Mouse (Mus musculus) cerebellum, adult 8-10 months (tissue): ENCODE data around the gene Adamts9.
A peak's percentile ranks its signal among the peaks of the same experiment; 100 is the strongest.

Source experiments
- DNase-seq: peaks from one replicate; pipeline ENCODE4 v3.0.0; 2022

Adamts9 gene

DNA sequence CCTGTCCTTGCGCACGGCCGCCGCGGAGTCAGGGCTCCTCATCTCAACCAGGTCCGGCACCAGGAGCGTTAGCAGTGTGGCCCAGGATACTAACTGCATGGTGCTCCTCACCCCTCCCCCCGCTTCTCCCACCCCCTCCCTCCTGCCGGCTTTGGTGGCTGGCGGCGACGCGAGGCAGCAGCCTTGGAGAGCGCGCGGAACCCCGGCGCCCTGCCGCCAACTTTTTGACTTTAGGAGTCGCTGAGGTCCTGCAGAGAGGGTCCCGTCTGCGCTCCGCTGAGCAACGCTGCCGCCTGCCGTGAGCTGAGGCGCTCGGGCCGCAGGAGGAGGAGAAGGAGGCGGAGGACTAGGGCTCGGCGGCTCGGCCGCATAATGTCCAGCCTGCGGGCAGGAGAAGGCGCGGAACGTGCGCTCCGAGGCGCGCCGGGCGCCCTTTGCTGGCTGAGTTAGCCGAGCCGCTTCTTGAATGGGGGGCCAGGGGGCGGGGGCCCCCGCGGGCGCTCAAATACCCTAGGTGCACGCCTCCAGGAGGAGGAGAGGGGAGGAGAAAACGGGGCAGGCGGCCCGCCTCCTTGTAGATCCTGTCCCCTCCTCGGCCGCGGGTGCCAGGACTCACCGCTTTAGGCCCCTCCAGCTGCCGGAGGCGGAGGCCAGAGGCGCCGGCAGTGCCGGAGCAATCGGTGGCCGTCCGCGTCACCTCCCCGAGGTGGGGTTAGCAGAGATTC, at the start of gene Adamts9:
Gene Adamts9, minus strand, starts transcription at position 436 of the 725 bp plus-strand sequence.
- peak; percentile 1 for DNase-seq

- no peak for DNase-seq
These were observed 48.3 kb upstream of the Adamts9 start for GRCm38 (mm10) chr6:92991616-92992015.

- no peak for DNase-seq
These were observed 45.3 kb upstream of the Adamts9 start for GRCm38 (mm10) chr6:92988620-92988998.

DNA sequence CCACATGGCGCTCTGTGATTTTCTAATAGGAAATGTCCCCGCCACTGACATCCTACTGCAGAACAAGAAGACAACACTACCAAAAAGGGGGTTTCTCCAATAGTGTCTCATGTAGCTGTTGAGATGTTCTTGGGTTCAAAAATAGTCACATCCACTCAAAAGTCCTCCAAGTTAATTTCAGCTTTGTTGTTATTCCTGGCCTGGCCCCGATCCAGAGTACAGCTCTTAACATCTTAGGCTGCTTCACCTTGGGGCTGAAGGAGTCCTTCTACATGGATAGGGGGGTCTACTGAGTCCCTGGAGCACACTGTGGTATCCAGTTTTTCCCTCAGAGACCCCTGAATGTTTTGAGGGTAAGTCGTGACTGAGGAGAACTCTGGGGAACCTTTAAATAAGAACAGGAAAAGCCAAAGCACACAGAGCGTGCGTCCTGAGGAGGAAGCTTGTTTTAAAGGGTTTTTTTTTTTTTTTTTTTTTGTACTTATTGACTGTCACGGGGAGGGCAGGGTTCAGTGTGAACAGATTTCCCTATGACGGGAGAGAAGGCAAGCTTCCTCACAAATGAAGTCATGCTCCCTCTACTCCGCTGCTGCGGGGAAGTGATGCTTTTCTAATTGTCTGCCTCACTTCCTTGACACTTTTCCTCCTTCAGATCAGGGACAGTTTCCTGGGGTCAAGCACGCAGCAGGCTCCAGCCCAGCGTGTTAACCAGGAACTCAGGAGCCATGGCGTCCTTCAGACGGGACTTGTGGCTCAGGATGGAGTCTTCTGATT, 44.7 kb upstream of the Adamts9 start:
- no peak for DNase-seq

DNA sequence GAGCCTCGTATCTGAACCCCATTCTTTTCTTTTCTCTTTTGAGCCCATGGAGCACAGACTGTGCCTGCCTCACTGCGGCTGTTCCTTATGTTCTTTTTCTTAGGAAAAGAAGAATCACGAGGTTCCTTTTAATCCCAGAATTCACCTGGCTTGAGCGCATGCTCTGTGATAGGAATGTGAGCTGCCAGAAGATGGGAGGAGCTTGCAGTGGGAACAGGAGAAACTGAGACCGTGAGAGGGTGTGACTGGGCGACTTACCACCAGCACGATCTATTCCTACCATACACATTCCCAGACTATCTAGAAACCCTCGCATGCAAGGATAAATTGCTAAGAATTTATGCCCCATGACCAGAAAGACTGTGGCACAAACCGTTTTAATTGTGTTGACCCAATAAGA, 44.1 kb upstream of the Adamts9 start:
- DNase-seq: no peak

- no peak for DNase-seq
These were observed 40.1 kb upstream of the Adamts9 start for GRCm38 (mm10) chr6:92983421-92983820.

DNA sequence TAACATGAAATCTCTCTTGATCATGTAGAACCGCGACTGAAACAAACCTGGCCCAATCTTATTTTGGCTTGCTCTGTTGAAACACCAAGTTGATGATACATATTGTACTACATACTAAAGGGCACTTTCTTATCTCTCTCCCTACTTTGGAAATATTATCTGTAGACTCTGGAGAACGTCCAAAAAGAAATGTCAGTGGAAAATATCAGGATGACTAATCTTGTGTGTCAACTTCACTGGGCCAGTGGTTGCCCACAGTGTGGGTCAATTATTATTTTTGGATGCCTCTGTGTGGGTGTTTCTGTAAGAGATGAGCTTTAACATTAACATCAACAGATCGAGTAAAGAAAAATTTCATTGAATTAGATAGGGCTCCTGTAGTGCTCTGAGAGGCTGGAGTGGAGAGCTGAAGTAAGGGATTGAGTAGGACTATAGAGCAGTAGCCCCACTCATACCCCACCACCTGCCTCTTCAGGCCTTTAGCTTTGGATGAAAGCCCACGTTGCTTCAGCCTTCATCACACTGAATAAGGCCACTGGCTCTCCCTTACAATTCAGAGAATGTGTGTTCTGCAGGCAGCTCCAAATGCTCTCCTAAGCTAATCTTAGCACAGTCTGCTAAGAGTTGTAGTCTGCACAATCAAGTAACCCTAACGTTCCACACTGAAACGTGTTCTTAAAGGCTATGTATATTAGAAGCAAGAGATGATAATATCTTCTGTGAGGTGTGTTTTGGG, 38.3 kb upstream of the Adamts9 start:
- no peak for DNase-seq

DNA sequence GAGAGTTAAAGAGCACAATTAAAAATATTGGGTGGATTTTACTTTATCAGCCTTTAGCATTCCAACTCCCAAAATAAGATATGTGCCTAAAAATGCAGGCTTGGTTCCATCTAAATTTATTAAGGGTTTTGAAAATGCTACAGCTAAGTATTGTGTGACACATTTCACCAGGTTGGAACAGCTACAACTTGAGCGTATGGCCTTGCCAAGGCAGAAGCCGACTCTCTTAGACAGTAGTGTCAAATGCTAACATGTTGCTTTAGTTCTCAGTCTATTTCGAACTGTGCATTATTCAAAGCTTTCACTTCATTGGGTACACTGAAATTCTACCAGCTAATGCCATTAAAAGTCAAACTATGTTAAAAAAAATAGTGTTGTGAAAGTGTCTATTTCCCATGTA, 30.0 kb upstream of the Adamts9 start:
- DNase-seq: no peak

DNA sequence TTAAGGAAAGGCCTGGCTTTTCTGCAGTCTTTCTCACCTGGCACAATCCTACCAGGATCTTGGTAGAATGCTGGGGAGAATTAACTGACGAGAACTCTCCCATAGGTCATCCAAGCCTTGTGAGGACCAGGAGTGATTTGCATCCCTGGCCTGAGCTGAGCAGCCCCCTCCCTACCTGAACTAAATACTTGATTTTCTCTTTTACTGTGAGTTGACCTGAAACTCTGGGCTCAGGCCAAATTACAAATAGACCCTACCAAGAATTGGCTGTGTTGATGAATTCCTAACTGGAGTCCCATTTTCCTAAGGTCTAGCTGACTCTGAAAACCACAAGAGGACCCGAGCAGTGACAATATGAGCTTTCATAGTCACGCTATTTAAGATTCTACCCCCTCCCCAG, 25.4 kb upstream of the Adamts9 start:
- DNase-seq: no peak

GRCm38 (mm10) chr6:92968216-92968615, 24.9 kb upstream of the Adamts9 start:
- no peak for DNase-seq

GRCm38 (mm10) chr6:92962966-92963365, 19.7 kb upstream of the Adamts9 start:
- no peak for DNase-seq

- no peak for DNase-seq
These were observed 17.7 kb upstream of the Adamts9 start for GRCm38 (mm10) chr6:92960997-92961396.

DNA sequence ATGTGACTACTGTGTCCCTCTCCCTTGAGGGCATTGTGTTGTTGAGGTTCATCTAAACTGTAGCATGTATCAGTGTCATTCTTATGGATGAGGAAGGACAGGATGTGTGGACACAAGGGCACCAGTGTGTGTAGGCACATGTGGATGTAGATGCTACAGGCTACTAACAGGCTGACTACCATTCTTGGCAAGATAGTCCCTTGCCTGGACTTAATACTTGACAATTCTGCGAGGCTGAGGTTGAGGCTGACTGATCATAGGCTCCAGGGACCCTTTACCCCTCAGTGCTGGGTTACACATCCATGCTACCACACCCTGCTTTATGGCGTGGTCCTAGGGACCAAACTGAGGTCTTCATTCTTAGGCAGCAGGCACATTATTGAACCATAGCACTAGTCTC, 16.1 kb upstream of the Adamts9 start:
- no peak for DNase-seq

DNA sequence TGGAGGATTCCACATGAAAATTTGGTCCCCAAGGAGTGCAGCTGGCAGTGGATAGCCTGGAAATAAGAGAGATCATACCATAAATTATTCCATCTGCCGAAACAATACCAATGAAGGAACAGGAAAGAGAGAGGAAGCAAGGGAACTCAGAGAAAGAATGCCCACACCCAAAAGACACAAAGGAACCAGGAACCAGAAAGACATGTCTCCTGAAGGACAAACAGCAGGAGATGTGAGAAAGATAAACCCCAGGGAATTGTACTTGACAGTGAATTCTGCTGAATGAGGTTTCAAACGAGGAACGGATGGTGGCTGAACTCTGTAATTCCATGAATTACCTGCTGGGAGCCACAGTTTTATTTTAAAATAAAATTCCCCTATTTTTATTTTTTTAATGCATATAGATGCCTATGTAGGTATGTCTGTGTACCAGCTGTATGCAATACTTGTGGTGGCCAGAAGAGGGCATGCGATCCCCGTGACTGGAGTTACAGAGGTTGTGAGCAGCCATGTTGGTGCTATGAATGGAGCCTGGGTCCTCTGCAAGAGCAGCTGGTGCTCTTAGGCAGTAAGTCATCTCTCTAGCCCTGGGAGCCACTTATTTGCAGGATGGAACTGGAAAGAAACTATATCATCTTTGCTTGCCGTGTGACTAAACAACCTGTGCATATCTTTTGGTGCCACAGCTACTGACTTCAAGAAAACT, 4.2 kb upstream of the Adamts9 start:
- no peak for DNase-seq

- no peak for DNase-seq
These were observed 1.4 kb upstream of the Adamts9 start for GRCm38 (mm10) chr6:92944711-92945110.

DNA sequence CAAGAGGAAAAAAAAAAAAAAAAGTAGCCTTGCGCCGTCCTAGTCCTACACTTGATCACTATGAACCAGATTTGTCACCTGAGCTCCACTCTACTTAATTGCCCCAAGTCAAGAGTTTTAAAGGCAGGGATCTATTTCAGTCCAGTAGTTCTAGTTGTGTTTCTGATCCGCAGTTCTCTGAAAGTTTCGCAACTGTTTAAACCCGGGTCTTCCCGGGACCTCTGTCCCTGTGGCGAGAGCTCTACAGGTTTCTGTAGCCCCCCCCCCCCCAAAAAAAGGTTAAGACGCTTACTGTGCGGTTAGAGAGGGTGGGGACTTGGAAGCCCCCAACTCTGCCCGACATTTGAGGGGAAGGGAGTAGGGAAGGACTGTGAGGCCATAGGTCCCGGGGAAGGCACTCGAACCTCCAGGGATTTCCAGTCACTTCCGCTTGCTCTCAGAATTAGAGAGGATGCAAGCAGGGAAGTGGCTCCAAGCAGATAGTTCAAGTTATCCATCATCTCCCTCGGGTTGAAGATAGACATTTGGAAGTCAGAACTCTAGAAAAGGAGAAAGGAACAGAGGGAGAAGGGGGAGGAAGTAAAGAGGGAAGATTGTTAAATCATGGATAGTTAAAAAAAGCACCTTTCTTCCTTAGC, 875 bp upstream of the Adamts9 start:
- DNase-seq: no peak

GRCm38 (mm10) chr6:92941756-92942420, 1.4 kb downstream of the Adamts9 start:
- no peak for DNase-seq

DNA sequence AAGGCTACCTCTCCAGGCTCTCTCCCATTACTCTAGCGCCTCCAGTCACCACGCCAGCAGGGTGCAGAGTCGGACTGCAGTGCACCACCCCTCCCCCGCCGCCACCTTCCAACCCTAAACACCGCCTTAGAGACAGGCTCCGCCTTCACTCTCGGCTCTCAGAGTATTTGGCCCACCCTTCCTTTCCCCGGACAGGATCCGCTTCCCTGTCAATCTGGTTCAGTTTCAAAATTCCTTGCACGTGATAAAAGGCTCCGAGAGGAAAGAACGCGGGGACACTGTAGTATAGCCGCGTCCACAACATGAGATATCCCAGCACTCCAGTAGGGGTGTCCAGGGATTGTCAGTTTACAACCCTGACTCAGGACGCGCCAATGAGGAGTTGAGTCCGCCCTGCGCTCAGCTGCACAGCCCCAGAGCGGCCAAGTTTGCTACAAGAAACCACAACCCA, 2.0 kb downstream of the Adamts9 start:
- peak; percentile 7 for DNase-seq

GRCm38 (mm10) chr6:92940191-92941131, 2.8 kb downstream of the Adamts9 start:
- DNase-seq: peak; percentile 3

- DNase-seq: no peak
These were observed 15.0 kb downstream of the Adamts9 start for GRCm38 (mm10) chr6:92928261-92928660.

DNA sequence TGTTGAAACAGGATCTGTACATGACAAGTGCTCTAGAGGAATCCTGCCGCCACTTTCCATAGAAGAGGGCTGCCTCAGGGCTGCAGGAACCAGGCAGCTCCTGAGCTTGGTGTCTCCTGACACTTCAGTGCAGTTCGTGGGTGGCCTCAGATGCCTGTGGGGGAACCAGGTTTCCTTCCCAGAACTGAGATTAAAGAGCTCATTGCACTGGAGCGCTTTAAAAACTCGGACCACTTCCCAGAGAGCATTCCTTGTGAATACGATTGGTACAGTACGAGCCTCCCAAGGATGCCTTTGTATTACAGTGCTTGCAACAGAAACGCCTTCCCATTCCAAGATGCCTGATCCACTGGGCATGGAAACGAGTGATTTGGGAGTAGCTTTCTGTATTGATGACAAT, 18.8 kb downstream of the Adamts9 start:
- no peak for DNase-seq
